Mouse (Mus musculus): ENCODE results near the gene Stard3. TPM values are rescaled to one million over a fixed set of nuclear protein-coding genes. Genes with fewer than 3 reads are reported as not detected.

Gene Stard3
- polyA plus RNA-seq, 1 experiment from 2014 or later, result 45.7 TPM

DNA sequence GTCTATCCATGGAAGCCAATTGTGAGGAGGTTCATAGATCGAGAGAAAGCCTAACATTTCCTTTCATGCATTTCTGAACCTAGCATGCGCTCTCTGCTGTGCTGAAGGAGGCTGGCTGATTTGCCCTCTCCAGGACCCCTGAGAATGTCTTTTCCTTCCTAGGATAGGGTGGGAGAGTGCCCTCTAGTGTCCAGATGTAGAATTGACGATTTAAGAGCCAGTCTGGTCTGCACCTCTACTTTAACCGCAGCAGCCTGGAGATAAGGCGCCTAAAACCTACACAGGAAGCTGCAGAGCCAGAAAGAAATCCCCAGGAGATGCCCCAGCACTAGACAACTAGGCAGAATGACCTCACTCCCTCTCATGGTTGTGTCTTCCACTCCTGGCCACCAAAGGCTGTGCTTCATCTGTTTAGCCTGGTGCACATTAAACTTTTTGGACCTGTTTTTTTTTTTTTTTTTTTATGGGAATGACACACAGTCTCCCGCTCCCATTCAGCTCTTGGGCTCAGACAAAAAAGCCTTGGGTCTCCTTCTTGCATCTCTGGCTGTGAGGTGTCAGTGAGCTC lies 2.4 kb upstream of the Stard3 start:
- no peaks in the 10 kb centered on the region for H3K36me3 ChIP-seq
- H3K9ac ChIP-seq, result no peak overlapping the region
- H3K27ac ChIP-seq, result no peak overlapping the region
- no peaks in the 10 kb centered on the region for H3K9me3 ChIP-seq
- peaks cover 40% of the 10 kb centered on the region for H3K27me3 ChIP-seq (replicated peaks)
- WGBS, result 7% methylated on average over 6 of the region's 6 CpGs
- peaks cover 31% of the 10 kb centered on the region for H3K4me1 ChIP-seq
- H3K4me3 ChIP-seq, result no peak overlapping the region
- no peak overlapping the region for H3K4me2 ChIP-seq (replicated peaks)
- ATAC-seq (ENCODE audit: low FRiP score, low read depth), result no peak

DNA sequence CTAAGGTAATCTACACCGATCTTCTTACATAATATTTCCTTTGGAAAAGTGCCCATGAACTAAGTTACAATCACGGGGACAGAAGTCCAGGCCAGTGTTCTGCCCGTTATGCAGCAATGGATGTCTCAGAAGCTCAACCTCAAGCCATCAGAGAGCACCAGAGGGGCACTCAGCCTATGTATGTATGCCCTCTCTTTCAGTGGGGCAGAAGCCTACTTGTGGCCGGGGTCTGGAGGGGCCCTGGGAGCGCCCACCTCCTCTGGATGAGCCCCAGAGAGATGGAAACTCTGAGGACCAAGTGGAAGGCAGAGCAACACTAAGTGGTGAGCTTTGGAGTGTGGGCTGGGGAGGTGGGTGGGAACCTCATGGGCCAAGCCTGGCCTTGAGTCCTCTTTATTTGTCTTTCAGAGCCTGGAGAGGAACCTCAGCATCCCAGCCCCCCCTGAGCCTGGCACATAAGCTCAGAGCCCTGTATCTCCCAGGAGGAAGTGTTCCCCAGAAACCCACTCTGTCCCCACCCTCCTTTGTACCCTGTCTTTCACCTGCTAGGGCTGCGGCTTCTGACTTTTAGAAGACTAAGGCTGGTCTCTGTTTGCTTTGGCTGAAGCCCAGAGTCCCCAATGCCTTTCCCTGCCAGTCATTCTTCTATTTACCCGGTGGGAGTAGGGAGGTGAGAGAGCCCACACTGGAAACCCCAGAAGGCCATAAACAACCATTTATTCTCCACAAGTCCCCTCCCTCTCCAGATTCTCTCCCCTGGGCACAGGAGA lies 1.4 kb upstream of the Stard3 start:
- Histone ChIP-seq H3K27ac (no peak overlapping the region), H3K9ac (peak overlapping the region; percentile 38; the same call in 1 of the 2 replicates)
- WGBS, result 77% methylated on average over 7 of the region's 7 CpGs

GRCm38 (mm10) chr11:98357396-98358160 lies 590 bp upstream of the Stard3 start:
- no peaks in the 10 kb centered on the region for H3K36me3 ChIP-seq
- peak; percentile 14; the same call in 1 of the 2 replicates for ATAC-seq (ENCODE audit: low FRiP score, low read depth)
- peak overlapping the region; percentile 71 for H3K4me3 ChIP-seq
- peak overlapping the region; percentile 38 for H3K9ac ChIP-seq
- H3K4me1 ChIP-seq, result peaks cover 46% of the 10 kb centered on the region
- H3K4me2 ChIP-seq (replicated peaks), result peak overlapping the region; percentile 86
- 10% methylated on average over 13 of the region's 13 CpGs for WGBS
- 0 out of 2 replicates have a peak overlapping the region, but pooled peaks have one; percentile 50 for H3K27ac ChIP-seq
- no peaks in the 10 kb centered on the region for H3K9me3 ChIP-seq
- H3K27me3 ChIP-seq (replicated peaks), result peaks cover 22% of the 10 kb centered on the region

More for the DNA sequence above, 1.4 kb upstream of the Stard3 start:
- no peak for ATAC-seq (ENCODE audit: low FRiP score, low read depth)
- H3K27me3 ChIP-seq (replicated peaks), result peaks cover 30% of the 10 kb centered on the region
- H3K4me2 ChIP-seq (replicated peaks), result peak overlapping the region; percentile 86; the same call in 1 of the 2 replicates
- no peak overlapping the region for H3K4me3 ChIP-seq
- H3K4me1 ChIP-seq, result peaks cover 41% of the 10 kb centered on the region
- no peaks in the 10 kb centered on the region for H3K9me3 ChIP-seq
- no peaks in the 10 kb centered on the region for H3K36me3 ChIP-seq

DNA sequence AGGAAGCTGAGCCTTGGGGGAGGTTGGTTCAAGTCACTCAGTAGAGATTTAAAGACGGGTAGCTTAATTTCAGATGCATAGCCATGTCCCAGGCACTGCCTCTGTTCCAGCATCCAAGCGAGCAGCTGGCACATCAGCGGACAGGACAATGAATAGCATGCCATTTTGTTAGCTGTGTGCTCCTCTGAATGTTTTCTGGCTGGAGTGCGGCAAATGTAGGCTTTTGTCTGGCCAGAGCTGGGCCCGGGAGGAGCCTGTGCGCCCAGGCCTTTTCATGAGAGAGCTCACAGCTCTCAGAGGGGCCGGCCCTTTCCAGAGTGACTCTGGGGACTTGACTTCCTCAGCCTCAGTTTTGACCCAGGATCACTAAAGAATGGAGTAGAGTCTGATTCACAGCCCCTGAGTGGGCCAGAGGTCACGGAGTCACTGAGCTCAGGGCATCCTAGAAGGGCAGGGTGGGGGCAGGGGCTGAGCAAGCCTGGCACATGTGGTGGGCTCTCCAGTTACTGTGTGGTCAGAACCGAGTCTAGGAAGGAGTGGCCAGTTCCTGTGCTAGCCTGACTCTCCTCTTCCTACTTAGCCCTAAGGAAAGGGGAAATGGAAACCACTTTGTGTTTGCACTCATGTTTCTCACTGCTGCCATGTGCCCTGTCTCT lies 2.8 kb downstream of the Stard3 start:
- Histone ChIP-seq H3K4me3 (no peak overlapping the region), H3K4me1 (peaks cover 43% of the 10 kb centered on the region), H3K36me3 (no peaks in the 10 kb centered on the region), H3K27me3 (replicated peaks) (no peaks in the 10 kb centered on the region), H3K27ac (peak overlapping the region; percentile 66), H3K4me2 (replicated peaks) (peak overlapping the region; percentile 38), H3K9me3 (no peaks in the 10 kb centered on the region), H3K9ac (peak overlapping the region; percentile 30)
- no peak for ATAC-seq (ENCODE audit: low FRiP score, low read depth)
- WGBS, result 40% methylated on average over 9 of the region's 9 CpGs

DNA sequence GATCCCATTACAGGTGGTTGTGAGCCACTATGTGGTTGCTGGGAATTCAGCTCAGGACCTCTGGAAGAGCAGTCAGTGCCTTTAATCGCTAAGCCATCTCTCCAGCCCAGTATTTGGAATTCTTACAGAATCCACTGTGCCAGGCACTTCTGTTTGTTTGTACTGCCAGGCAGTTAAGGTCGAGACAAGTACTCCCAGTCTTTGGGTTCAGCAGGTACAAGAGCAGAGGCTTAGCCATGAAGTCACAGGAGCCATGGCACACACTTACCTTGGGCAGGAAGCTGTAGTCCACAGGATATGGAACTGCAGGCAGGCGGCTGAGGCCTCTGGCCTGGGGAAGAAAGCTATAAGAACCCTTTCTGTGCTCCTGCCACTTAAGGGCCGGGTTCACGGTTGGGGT lies 5.6 kb downstream of the Stard3 start:
- ATAC-seq (ENCODE audit: low FRiP score, low read depth), result no peak
- no peaks in the 10 kb centered on the region for H3K9me3 ChIP-seq
- H3K9ac ChIP-seq, result no peak overlapping the region
- whole genome bisulfite sequencing, result 89% methylated on average over 5 of the region's 5 CpGs
- H3K4me2 ChIP-seq (replicated peaks), result no peak overlapping the region
- no peak overlapping the region for H3K27ac ChIP-seq
- H3K4me3 ChIP-seq, result no peak overlapping the region
- H3K36me3 ChIP-seq, result no peaks in the 10 kb centered on the region
- peaks cover 33% of the 10 kb centered on the region for H3K4me1 ChIP-seq
- no peaks in the 10 kb centered on the region for H3K27me3 ChIP-seq (replicated peaks)

GRCm38 (mm10) chr11:98364410-98364809 lies 6.2 kb downstream of the Stard3 start:
- Histone ChIP-seq H3K27ac (no peak overlapping the region), H3K27me3 (replicated peaks) (no peaks in the 10 kb centered on the region), H3K36me3 (no peaks in the 10 kb centered on the region), H3K9me3 (no peaks in the 10 kb centered on the region), H3K9ac (no peak overlapping the region), H3K4me1 (peaks cover 28% of the 10 kb centered on the region), H3K4me3 (no peak overlapping the region), H3K4me2 (replicated peaks) (no peak overlapping the region)
- ATAC-seq (ENCODE audit: low FRiP score, low read depth), result no peak
- 96% methylated on average over 5 of the region's 5 CpGs for WGBS

- no peaks in the 10 kb centered on the region for H3K9me3 ChIP-seq
- no peak overlapping the region for H3K9ac ChIP-seq
- 75% methylated on average over 10 of the region's 10 CpGs for WGBS
- no peak overlapping the region for H3K4me2 ChIP-seq (replicated peaks)
- no peak overlapping the region for H3K4me3 ChIP-seq
- H3K27ac ChIP-seq, result no peak overlapping the region
- H3K36me3 ChIP-seq, result no peaks in the 10 kb centered on the region
- ATAC-seq (ENCODE audit: low FRiP score, low read depth), result no peak
- peaks cover 22% of the 10 kb centered on the region for H3K4me1 ChIP-seq
- no peaks in the 10 kb centered on the region for H3K27me3 ChIP-seq (replicated peaks)
Observed at GRCm38 (mm10) chr11:98366290-98366689, 8.1 kb downstream of the Stard3 start.

GRCm38 (mm10) chr11:98367171-98367862 lies 9.1 kb downstream of the Stard3 start:
- no peaks in the 10 kb centered on the region for H3K36me3 ChIP-seq
- WGBS, result 89% methylated on average over 10 of the region's 10 CpGs
- no peak overlapping the region for H3K4me3 ChIP-seq
- H3K4me2 ChIP-seq (replicated peaks), result no peak overlapping the region
- H3K9ac ChIP-seq, result no peak overlapping the region
- H3K9me3 ChIP-seq, result no peaks in the 10 kb centered on the region
- peaks cover 21% of the 10 kb centered on the region for H3K4me1 ChIP-seq
- ATAC-seq (ENCODE audit: low FRiP score, low read depth), result no peak
- H3K27me3 ChIP-seq (replicated peaks), result no peaks in the 10 kb centered on the region
- no peak overlapping the region for H3K27ac ChIP-seq

- Histone ChIP-seq H3K27me3 (replicated peaks) (no peaks in the 10 kb centered on the region), H3K4me2 (replicated peaks) (no peak overlapping the region), H3K4me3 (no peak overlapping the region), H3K27ac (no peak overlapping the region), H3K9me3 (no peaks in the 10 kb centered on the region), H3K36me3 (no peaks in the 10 kb centered on the region), H3K4me1 (peaks cover 21% of the 10 kb centered on the region), H3K9ac (no peak overlapping the region)
- no peak for ATAC-seq (ENCODE audit: low FRiP score, low read depth)
- WGBS, result 89% methylated on average over 7 of the region's 7 CpGs
Observed at GRCm38 (mm10) chr11:98367863-98368186, 9.7 kb downstream of the Stard3 start.

GRCm38 (mm10) chr11:98369337-98369736 lies 11.2 kb downstream of the Stard3 start:
- ATAC-seq (ENCODE audit: low FRiP score, low read depth), result no peak

DNA sequence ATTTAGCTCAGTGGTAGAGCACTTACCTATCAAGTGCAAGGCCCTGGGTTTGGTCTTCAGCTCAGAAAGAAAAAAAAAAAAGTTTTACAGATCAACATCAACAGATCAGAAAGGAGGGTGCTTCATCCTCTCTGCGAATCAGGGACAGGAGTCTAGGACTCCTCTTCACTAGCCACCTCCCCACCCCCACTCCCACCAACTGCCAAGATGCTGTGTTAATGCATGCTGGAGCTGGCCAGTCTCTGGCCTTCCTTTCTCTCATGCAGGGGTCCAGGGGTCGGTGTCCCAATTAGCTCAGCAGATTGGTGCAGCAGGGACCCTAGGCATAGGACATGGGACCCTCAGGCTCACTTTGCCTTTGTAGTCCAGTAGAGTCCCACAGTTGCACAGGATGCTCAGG lies 12.4 kb downstream of the Stard3 start:
- no peak overlapping the region for H3K4me3 ChIP-seq
- no peaks in the 10 kb centered on the region for H3K9me3 ChIP-seq
- no peak overlapping the region for H3K9ac ChIP-seq
- H3K4me1 ChIP-seq, result peaks cover 21% of the 10 kb centered on the region
- no peak overlapping the region for H3K4me2 ChIP-seq (replicated peaks)
- peaks cover 14% of the 10 kb centered on the region for H3K36me3 ChIP-seq
- H3K27ac ChIP-seq, result no peak overlapping the region
- no peak for ATAC-seq (ENCODE audit: low FRiP score, low read depth)
- no peaks in the 10 kb centered on the region for H3K27me3 ChIP-seq (replicated peaks)
- 84% methylated on average over 2 of the region's 2 CpGs for WGBS

More at GRCm38 (mm10) chr11:98369337-98369736, 11.2 kb downstream of the Stard3 start:
- no peak overlapping the region for H3K27ac ChIP-seq
- 87% methylated on average over 6 of the region's 6 CpGs for WGBS
- H3K36me3 ChIP-seq, result peaks cover 1% of the 10 kb centered on the region; the same call in 1 of the 2 replicates
- no peak overlapping the region for H3K9ac ChIP-seq
- no peaks in the 10 kb centered on the region for H3K9me3 ChIP-seq
- H3K4me2 ChIP-seq (replicated peaks), result no peak overlapping the region
- no peaks in the 10 kb centered on the region for H3K27me3 ChIP-seq (replicated peaks)
- H3K4me3 ChIP-seq, result no peak overlapping the region
- peaks cover 21% of the 10 kb centered on the region for H3K4me1 ChIP-seq

Data from neural tube, embryonic 12.5 days (tissue).